Mouse (Mus musculus) induced T-regulatory cell, adult 2 months (primary cell): ENCODE measurements around the gene Calca.
"Not testable (repeated sequence)": the region's sequence is repeated elsewhere in the genome, so short reads cannot be mapped to it uniquely, and the experiment has no call there.

ENCODE experiments used
- DNase-seq: peaks from one replicate; pipeline ENCODE4 v3.0.0-alpha.2; 2012; ENCODE audit warnings: low read depth

Calca gene

GRCm38 (mm10) chr7:114636102-114636501 lies at the start of gene Calca:
Gene Calca (minus strand): TSS chr7:114636357.
- no peak for DNase-seq

- peak; percentile 52 for DNase-seq
Measured at GRCm38 (mm10) chr7:114672697-114673096, 36.5 kb upstream of the Calca start.

DNA sequence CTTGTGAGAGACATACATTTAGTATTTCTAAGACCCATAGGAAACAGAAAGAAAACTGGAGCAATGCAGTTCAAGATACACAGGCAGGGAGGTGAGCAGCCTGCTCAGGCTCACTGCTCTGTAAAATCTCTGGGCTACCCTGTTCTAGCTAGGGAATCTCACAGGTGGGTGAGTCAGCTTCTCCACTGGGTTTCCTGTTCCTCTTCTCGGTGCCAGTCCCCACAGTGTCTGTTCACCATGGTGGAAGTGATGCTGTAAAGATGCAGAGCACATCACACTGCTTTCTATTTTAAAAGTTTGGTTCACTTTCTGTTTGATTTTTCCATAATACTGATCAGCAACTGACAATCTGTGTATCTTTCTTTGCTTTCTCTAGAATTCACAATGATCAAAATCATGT lies 35.2 kb upstream of the Calca start:
- DNase-seq: peak; percentile 30

- no peak for DNase-seq
Measured at GRCm38 (mm10) chr7:114649730-114650129, 13.6 kb upstream of the Calca start.

- peak; percentile 9 for DNase-seq
Measured at GRCm38 (mm10) chr7:114648791-114649190, 12.6 kb upstream of the Calca start.

DNA sequence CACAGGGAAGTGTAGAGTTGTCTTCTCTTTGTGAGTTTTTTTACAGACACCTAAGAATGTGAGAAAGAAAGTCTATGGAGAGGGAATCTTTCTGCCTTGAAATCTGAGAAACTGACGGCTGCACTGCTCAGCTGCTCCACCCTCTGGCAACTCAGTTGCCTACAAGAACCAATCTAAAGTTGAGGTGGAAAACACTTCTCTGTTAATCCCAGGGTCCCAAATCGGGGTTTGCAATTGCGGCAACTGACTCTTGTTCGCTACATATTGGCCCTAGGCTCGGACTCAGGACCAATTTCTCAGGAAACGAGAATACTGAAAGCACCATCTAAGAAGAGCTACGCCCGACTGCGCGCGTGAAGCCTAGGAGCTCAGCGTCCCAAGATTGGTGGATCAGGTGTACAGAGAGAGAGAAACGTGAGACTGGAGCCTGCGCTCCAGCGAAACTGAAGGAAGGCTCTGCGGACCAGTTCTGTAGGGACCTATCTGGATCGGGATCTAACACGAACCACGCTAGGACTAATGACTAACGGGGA lies 522 bp downstream of the Calca start:
- DNase-seq: peak; percentile 44

DNA sequence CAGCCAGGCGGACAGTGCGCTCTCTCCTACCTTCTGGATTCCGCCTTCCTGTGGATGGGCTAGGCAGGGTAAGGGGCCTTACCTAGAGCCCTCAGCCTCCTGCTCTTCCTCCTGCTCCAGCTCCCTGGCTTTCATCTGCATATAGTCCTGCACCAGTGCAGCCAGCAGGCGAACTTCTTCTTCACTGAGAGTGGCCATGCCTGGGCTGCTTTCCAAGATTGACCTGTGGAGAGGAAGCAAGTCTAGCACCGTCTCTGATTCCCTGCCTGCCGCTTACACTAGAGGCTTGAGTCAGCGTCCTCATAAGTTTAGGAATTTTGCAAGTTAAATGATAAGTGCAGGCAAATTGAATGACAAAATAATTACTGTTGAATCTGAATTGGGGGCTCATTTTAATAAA lies 1.8 kb downstream of the Calca start:
- DNase-seq: no peak

GRCm38 (mm10) chr7:114625966-114626365 lies 10.2 kb downstream of the Calca start:
- no peak for DNase-seq

GRCm38 (mm10) chr7:114616759-114617158 lies 19.4 kb downstream of the Calca start:
- peak; percentile 34 for DNase-seq

- DNase-seq: not testable (repeated sequence)
Measured at GRCm38 (mm10) chr7:114594391-114594790, 41.8 kb downstream of the Calca start.

DNA sequence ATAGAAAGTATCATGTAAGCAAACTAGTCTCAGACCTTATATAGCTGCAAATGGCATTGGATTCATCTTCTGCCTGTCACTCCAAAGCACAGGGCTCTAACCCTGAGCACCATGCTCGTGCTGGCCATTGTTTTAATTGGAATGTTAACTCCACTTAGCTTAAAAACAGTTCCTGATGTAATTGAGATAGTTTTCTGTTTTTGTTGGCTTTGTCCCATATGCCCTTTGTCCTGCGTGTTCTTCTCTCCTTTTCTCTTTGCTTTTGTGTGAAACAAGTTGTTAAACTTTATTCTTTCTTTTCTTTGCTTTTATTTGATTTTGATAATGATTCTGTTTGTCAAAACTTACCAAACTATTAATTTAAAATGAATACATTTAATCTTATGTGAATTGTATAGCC lies 53.7 kb downstream of the Calca start:
- no peak for DNase-seq
